Mouse (Mus musculus) gastrocnemius, adult 2 months (tissue): Measurements from ENCODE around the gene Tdrd6. TPM values are rescaled to one million over a fixed set of nuclear protein-coding genes. Genes with fewer than 3 reads are reported as not detected.

Experiments
- DNase-seq: peaks from one replicate; pipeline ENCODE4 v3.0.0; 2022
- H3K27ac ChIP-seq: fragments of 200-600 bp; 2 replicates; pipeline ENCODE4 v1.8.1; 2022; ENCODE audit warnings: mild to moderate bottlenecking
- H3K4me3 ChIP-seq: fragments of 200-600 bp; 2 replicates; pipeline ENCODE4 v1.8.1; 2022; ENCODE audit warnings: mild to moderate bottlenecking, moderate library complexity
- CTCF ChIP-seq: fragments of 200-600 bp; IDR thresholded peaks from 2 replicates; pipeline ENCODE4 v1.8.1; 2022; ENCODE audit warnings: antibody characterized with exemption, mild to moderate bottlenecking, moderate library complexity
- intact Hi-C: fragments of 180-260 bp; cut with DNase I; formaldehyde crosslinking; loops from one replicate; pipeline ENCODE4 v1.15.1; 2025
- long read RNA-seq, 2 experiments: library from polyadenylated mRNA; stranded (forward); transcript quantifications; one replicate each; pipeline ENCODE4 v2.0.0; 2021
- total RNA-seq, 2 experiments: library from RNA; stranded (reverse); gene quantifications; 2 replicates each; pipeline ENCODE4 v1.2.3; 2021

The Tdrd6 gene
- under 1 TPM; 0.03 TPM for total RNA-seq
- long read RNA-seq, experiment 1 = 0 reads
- long read RNA-seq, experiment 2 = 0 reads

- TF ChIP-seq CTCF = no peak
- H3K4me3 ChIP-seq = peak within 1 kb of the TSS; percentile 51
- DNase-seq = peak; percentile 29
- intact Hi-C loops = no loop called here
- H3K27ac ChIP-seq = no peak within 1 kb of the TSS
Measured at GRCm38 (mm10) chr17:43629496-43630426, at the start of gene Tdrd6. TSS of gene Tdrd6 (minus strand) at chr17:43630299.

- intact Hi-C loops = no loop called here
- DNase-seq = no peak
- TF ChIP-seq CTCF = no peak
- no peak overlapping the region for H3K27ac ChIP-seq
- H3K4me3 ChIP-seq = no peak overlapping the region
Measured at GRCm38 (mm10) chr17:43677317-43677716, 47.2 kb upstream of the Tdrd6 start.

DNA sequence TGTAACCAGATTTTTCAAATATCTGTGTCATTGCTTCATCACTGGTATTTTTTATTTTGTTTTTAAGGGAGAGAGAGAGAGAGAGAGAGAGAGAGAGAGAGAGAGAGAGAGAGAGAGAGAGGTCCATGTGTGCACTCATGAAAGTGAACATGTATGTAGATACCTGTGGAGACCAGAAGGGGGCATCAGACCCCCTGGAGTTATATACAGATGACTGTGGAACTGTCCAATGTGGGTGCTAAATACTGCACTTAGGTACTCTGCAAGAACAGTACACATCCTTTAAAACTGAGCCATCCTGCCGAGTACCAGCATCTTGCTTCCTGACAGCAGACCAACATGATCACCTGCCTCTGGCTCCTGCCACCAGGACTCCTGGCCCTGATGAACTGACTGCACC, 46.1 kb upstream of the Tdrd6 start:
- no peak overlapping the region for H3K4me3 ChIP-seq
- intact Hi-C loops = no loop called here
- no peak overlapping the region for H3K27ac ChIP-seq
- TF ChIP-seq CTCF = peak; percentile 12; the same call in 1 of the 2 replicates
- DNase-seq = no peak

GRCm38 (mm10) chr17:43675228-43675627, 45.1 kb upstream of the Tdrd6 start:
- TF ChIP-seq CTCF = no peak
- no peak overlapping the region for H3K27ac ChIP-seq
- intact Hi-C loops = no loop called here
- no peak for DNase-seq
- no peak overlapping the region for H3K4me3 ChIP-seq

- intact Hi-C loops = no loop called here
- no peak for TF ChIP-seq CTCF
- no peak overlapping the region for H3K4me3 ChIP-seq
- DNase-seq = no peak
- H3K27ac ChIP-seq = no peak overlapping the region
Measured at GRCm38 (mm10) chr17:43671907-43672306, 41.8 kb upstream of the Tdrd6 start.

- H3K4me3 ChIP-seq = peak overlapping the region; percentile 93
- DNase-seq = peak; percentile 31
- no peak for TF ChIP-seq CTCF
- intact Hi-C loops = no loop called here
- peak overlapping the region; percentile 90 for H3K27ac ChIP-seq
Measured at GRCm38 (mm10) chr17:43669145-43669695, 39.1 kb upstream of the Tdrd6 start.

GRCm38 (mm10) chr17:43667290-43667843, 37.3 kb upstream of the Tdrd6 start, which contains the start of gene Cyp39a1:
TSS of gene Cyp39a1 (plus strand) at chr17:43667425.
- intact Hi-C loops = no loop called here
- DNase-seq = no peak
- TF ChIP-seq CTCF = no peak
- peak within 1 kb of the TSS; percentile 93 for H3K4me3 ChIP-seq
- H3K27ac ChIP-seq = peak within 1 kb of the TSS; percentile 90

DNA sequence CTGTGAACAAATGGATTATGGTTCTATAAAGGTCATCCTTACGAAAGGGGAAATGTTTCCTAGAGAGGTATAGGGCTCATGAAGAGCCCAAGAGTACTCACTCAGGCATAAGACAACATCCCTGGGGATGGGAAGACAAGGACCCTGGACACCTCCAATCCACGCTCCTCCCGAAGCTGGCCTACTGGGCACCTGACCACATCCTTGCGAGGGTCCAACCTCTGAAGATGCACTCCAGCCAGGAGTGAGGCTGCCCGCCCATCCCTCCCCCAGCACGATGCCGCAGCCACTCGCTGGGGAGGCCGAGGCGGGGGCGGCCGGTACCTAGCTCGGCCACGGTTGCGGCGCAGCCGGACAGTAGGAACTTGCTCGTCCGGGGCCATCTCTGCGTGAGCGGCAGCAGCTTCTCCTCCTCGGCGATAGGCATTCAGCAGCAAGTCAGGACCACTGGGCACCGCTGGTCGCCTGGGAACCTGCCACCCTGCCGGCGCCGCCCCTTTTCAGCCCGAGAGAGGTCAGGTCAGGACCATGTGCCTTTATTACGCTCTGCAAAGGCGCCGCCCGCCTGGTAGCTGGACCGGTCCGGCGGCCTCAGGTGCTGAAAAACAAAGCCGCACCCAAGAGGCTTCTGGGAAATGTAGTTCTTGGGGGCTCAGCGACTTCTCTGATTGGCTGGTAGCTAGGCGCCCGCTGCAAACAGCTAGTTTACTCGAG, 36.6 kb upstream of the Tdrd6 start, which contains the start of gene Slc25a27:
Gene Slc25a27, minus strand, starts transcription at position 639 of the 714 bp plus-strand sequence.
- peak; percentile 92 for DNase-seq
- no peak for TF ChIP-seq CTCF
- intact Hi-C loops = no loop called here
- Histone ChIP-seq H3K27ac (peak within 1 kb of the TSS; percentile 90), H3K4me3 (peak within 1 kb of the TSS; percentile 93)

- no peak overlapping the region for H3K27ac ChIP-seq
- no peak overlapping the region for H3K4me3 ChIP-seq
- TF ChIP-seq CTCF = no peak
- intact Hi-C loops = no loop called here
- DNase-seq = no peak
Measured at GRCm38 (mm10) chr17:43651314-43652046, 21.4 kb upstream of the Tdrd6 start.

GRCm38 (mm10) chr17:43649641-43650436, 19.7 kb upstream of the Tdrd6 start:
- no peak for DNase-seq
- Histone ChIP-seq H3K27ac (no peak overlapping the region), H3K4me3 (no peak overlapping the region)
- peak; percentile 59 for TF ChIP-seq CTCF
- intact Hi-C loops = no loop called here

GRCm38 (mm10) chr17:43646925-43647324, 16.8 kb upstream of the Tdrd6 start:
- no peak overlapping the region for H3K4me3 ChIP-seq
- no peak overlapping the region for H3K27ac ChIP-seq
- no peak for TF ChIP-seq CTCF
- intact Hi-C loops = no loop called here
- no peak for DNase-seq
